Mouse (Mus musculus): Measurements from ENCODE around the gene Spata31d1a.

Gene Spata31d1a

GRCm38 (mm10) chr13:59699131-59699530 lies 11.0 kb downstream of the Spata31d1a start:
- DNase-seq, result no peak

GRCm38 (mm10) chr13:59695781-59696180 lies 14.3 kb downstream of the Spata31d1a start:
- no peak for DNase-seq

GRCm38 (mm10) chr13:59694008-59694407 lies 16.1 kb downstream of the Spata31d1a start, which contains the start of gene 4921517D22Rik:
4921517D22Rik (minus strand) TSS chr13:59694108.
- no peak for DNase-seq

GRCm38 (mm10) chr13:59691478-59691877 lies 18.7 kb downstream of the Spata31d1a start:
- DNase-seq, result no peak

GRCm38 (mm10) chr13:59690576-59690975 lies 19.6 kb downstream of the Spata31d1a start:
- no peak for DNase-seq

GRCm38 (mm10) chr13:59689843-59690242 lies 20.3 kb downstream of the Spata31d1a start:
- no peak for DNase-seq

GRCm38 (mm10) chr13:59689313-59689712 lies 20.8 kb downstream of the Spata31d1a start:
- DNase-seq, result no peak

GRCm38 (mm10) chr13:59688338-59688770 lies 21.8 kb downstream of the Spata31d1a start:
- DNase-seq, result peak in 1 of 2 experiments; percentile 20

GRCm38 (mm10) chr13:59685236-59685635 lies 24.9 kb downstream of the Spata31d1a start:
- no peak for DNase-seq

- no peak for DNase-seq
Measured at GRCm38 (mm10) chr13:59682629-59683028, 27.5 kb downstream of the Spata31d1a start.

GRCm38 (mm10) chr13:59679908-59680307 lies 30.2 kb downstream of the Spata31d1a start:
- no peak for DNase-seq

GRCm38 (mm10) chr13:59679306-59679705 lies 30.8 kb downstream of the Spata31d1a start:
- DNase-seq, result no peak

- no peak for DNase-seq
Measured at GRCm38 (mm10) chr13:59676316-59677229, 33.6 kb downstream of the Spata31d1a start.

- DNase-seq, result peak; percentile 24 to 54
Measured at GRCm38 (mm10) chr13:59675151-59676011, 34.7 kb downstream of the Spata31d1a start, which contains the start of gene Golm1. Golm1 (minus strand) TSS chr13:59675811.

GRCm38 (mm10) chr13:59674761-59675150 lies 35.4 kb downstream of the Spata31d1a start:
- DNase-seq, result no peak

GRCm38 (mm10) chr13:59674215-59674614 lies 35.9 kb downstream of the Spata31d1a start:
- DNase-seq, result no peak

- no peak for DNase-seq
Measured at GRCm38 (mm10) chr13:59673597-59673996, 36.5 kb downstream of the Spata31d1a start.

- DNase-seq, result no peak
Measured at GRCm38 (mm10) chr13:59672248-59672647, 37.9 kb downstream of the Spata31d1a start.

- no peak for DNase-seq
Measured at GRCm38 (mm10) chr13:59671521-59671920, 38.6 kb downstream of the Spata31d1a start.

GRCm38 (mm10) chr13:59669946-59670345 lies 40.2 kb downstream of the Spata31d1a start:
- DNase-seq, result no peak

GRCm38 (mm10) chr13:59668501-59669093 lies 41.5 kb downstream of the Spata31d1a start:
- DNase-seq, result peak in 1 of 2 experiments; percentile 29

GRCm38 (mm10) chr13:59667763-59668162 lies 42.4 kb downstream of the Spata31d1a start:
- no peak for DNase-seq

Data from kidney, adult 8-10 months (tissue).